Mouse (Mus musculus): ENCODE results near the gene Chka. TPM values are rescaled to one million over a fixed set of nuclear protein-coding genes. Genes with fewer than 3 reads are reported as not detected.

Gene Chka
- polyA plus RNA-seq, 1 experiment: 30.9 TPM

GRCm38 (mm10) chr19:3935896-3936850, 84.6 kb downstream of the Chka start:
- no peaks in the 10 kb centered on the region for H3K79me3 ChIP-seq (ENCODE audit: low read depth)
- H3K4me3 ChIP-seq (ENCODE audit: insufficient read depth, poor library complexity, severe bottlenecking): peak overlapping the region; percentile 0
- no peaks in the 10 kb centered on the region for H3K36me3 ChIP-seq (ENCODE audit: control insufficient read depth, insufficient read depth)
- TF ChIP-seq MAX (IDR thresholded peaks at IDR 0.05) (no peak), CEBPB (IDR thresholded peaks at IDR 0.05; ENCODE audit: low read depth) (no peak), USF1 (IDR thresholded peaks at IDR 0.05; ENCODE audit: low read depth) (no peak), FOSL1 (IDR thresholded peaks at IDR 0.05; ENCODE audit: insufficient read depth, low read length, poor library complexity, severe bottlenecking) (no peak), MYOD1 (IDR thresholded peaks at IDR 0.05; ENCODE audit: control insufficient read depth, insufficient read length, low read depth) (no peak), CTCF (IDR thresholded peaks at IDR 0.05; ENCODE audit: control insufficient read depth, insufficient read depth, insufficient read length) (no peak)
- H3ac ChIP-seq (ENCODE audit: control insufficient read depth, insufficient read length, low read depth): no peak overlapping the region
- H3K79me2 ChIP-seq (ENCODE audit: control insufficient read depth, insufficient read depth): no peaks in the 10 kb centered on the region
- no peaks in the 10 kb centered on the region for H3K27me3 ChIP-seq (ENCODE audit: control insufficient read depth, insufficient read depth, insufficient read length)

- H3ac ChIP-seq (ENCODE audit: control insufficient read depth, insufficient read length, low read depth): no peak overlapping the region
- no peak overlapping the region for H3K4me3 ChIP-seq (ENCODE audit: insufficient read depth, poor library complexity, severe bottlenecking)
- H3K79me2 ChIP-seq (ENCODE audit: control insufficient read depth, insufficient read depth): no peaks in the 10 kb centered on the region
- no peaks in the 10 kb centered on the region for H3K27me3 ChIP-seq (ENCODE audit: control insufficient read depth, insufficient read depth, insufficient read length)
- no peaks in the 10 kb centered on the region for H3K36me3 ChIP-seq (ENCODE audit: control insufficient read depth, insufficient read depth)
- TF ChIP-seq MAX (IDR thresholded peaks at IDR 0.05) (no peak), MYOD1 (IDR thresholded peaks at IDR 0.05; ENCODE audit: control insufficient read depth, insufficient read length, low read depth) (no peak), FOSL1 (IDR thresholded peaks at IDR 0.05; ENCODE audit: insufficient read depth, low read length, poor library complexity, severe bottlenecking) (no peak), USF1 (IDR thresholded peaks at IDR 0.05; ENCODE audit: low read depth) (no peak), CEBPB (IDR thresholded peaks at IDR 0.05; ENCODE audit: low read depth) (no peak), MYOG (IDR thresholded peaks at IDR 0.05; ENCODE audit: control insufficient read depth, extremely low read depth, insufficient read length) (no peak), CTCF (IDR thresholded peaks at IDR 0.05; ENCODE audit: control insufficient read depth, insufficient read depth, insufficient read length) (no peak)
- H3K79me3 ChIP-seq (ENCODE audit: low read depth): no peaks in the 10 kb centered on the region
Observed at GRCm38 (mm10) chr19:3942315-3942714, 90.7 kb downstream of the Chka start.

DNA sequence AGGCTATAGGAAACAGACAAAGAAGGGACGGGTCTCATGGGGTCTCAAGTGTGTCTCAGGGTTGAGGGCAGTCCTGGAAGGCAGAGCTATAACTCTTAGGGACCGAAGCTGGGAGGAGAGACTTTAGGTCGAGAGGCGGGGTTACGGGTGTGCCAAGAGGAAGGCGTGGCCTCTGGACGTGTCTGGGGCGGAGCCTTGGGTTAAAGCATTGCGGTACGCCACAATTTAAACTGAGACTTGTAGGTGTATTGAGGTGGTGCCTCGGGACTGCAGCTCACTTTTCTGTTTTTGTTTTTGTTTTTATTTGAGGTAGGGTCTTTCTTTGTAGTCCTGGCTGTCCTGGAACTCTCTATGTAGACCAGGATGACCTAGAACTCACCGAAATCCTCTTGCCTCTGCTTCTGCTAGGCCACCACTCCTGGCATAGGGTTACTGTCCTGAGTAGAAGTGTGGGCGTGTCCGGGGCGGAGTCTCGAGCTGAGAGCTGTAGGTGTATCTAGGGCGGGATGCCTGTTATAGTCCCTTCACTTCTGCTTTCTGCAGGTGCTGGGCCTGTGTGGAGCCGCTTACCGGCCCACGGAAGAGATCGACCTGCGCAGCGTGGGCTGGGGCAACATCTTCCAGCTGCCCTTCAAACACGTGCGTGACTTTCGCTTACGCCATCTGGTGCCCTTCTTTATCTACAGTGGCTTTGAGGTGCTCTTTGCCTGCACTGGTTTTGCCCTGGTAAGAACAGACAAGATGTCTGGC, 91.6 kb downstream of the Chka start:
- no peak overlapping the region for H3K4me3 ChIP-seq (ENCODE audit: insufficient read depth, poor library complexity, severe bottlenecking)
- H3K79me3 ChIP-seq (ENCODE audit: low read depth): no peaks in the 10 kb centered on the region
- H3K36me3 ChIP-seq (ENCODE audit: control insufficient read depth, insufficient read depth): no peaks in the 10 kb centered on the region
- TF ChIP-seq MYOG (IDR thresholded peaks at IDR 0.05; ENCODE audit: control insufficient read depth, extremely low read depth, insufficient read length): no peak
- no peak for TF ChIP-seq MAX (IDR thresholded peaks at IDR 0.05)
- no peak for TF ChIP-seq FOSL1 (IDR thresholded peaks at IDR 0.05; ENCODE audit: insufficient read depth, low read length, poor library complexity, severe bottlenecking)
- no peak for TF ChIP-seq CTCF (IDR thresholded peaks at IDR 0.05; ENCODE audit: control insufficient read depth, insufficient read depth, insufficient read length)
- TF ChIP-seq MYOD1 (IDR thresholded peaks at IDR 0.05; ENCODE audit: control insufficient read depth, insufficient read length, low read depth): no peak
- TF ChIP-seq USF1 (IDR thresholded peaks at IDR 0.05; ENCODE audit: low read depth): no peak
- TF ChIP-seq CEBPB (IDR thresholded peaks at IDR 0.05; ENCODE audit: low read depth): no peak
- no peak overlapping the region for H3ac ChIP-seq (ENCODE audit: control insufficient read depth, insufficient read length, low read depth)
- H3K79me2 ChIP-seq (ENCODE audit: control insufficient read depth, insufficient read depth): no peaks in the 10 kb centered on the region
- no peaks in the 10 kb centered on the region for H3K27me3 ChIP-seq (ENCODE audit: control insufficient read depth, insufficient read depth, insufficient read length)

Other genes with a start within 250 kb of the Chka start
- 33.8 TPM for gene Lrp5, start 165.2 kb upstream of the Chka start, polyA plus RNA-seq (2012; fragmentation: generic; extraction: Trizol)
- gene 1810055G02Rik, start 143.5 kb upstream of the Chka start, polyA plus RNA-seq (2012; fragmentation: generic; extraction: Trizol): 61.9 TPM
- gene Kmt5b, start 84.4 kb upstream of the Chka start, polyA plus RNA-seq (2012; fragmentation: generic; extraction: Trizol): 5.6 TPM
- 61.1 TPM for gene Tcirg1, start 55.4 kb downstream of the Chka start, polyA plus RNA-seq (2012; fragmentation: generic; extraction: Trizol)
- gene Ndufs8, start 61.0 kb downstream of the Chka start, polyA plus RNA-seq (2012; fragmentation: generic; extraction: Trizol): 309 TPM
- 6.9 TPM for gene Aldh3b1, start 78.0 kb downstream of the Chka start, polyA plus RNA-seq (2012; fragmentation: generic; extraction: Trizol)
- 0.29 TPM for gene Unc93b1, start 83.4 kb downstream of the Chka start, polyA plus RNA-seq (2012; fragmentation: generic; extraction: Trizol)
- not detected for gene Aldh3b3, start 106.9 kb downstream of the Chka start, polyA plus RNA-seq (2012; fragmentation: generic; extraction: Trizol)
- gene Aldh3b2, start 120.6 kb downstream of the Chka start, polyA plus RNA-seq (2012; fragmentation: generic; extraction: Trizol): not detected
- gene Acy3, start 134.8 kb downstream of the Chka start, polyA plus RNA-seq (2012; fragmentation: generic; extraction: Trizol): 3.5 TPM
- gene Tbx10, start 141.0 kb downstream of the Chka start, polyA plus RNA-seq (2012; fragmentation: generic; extraction: Trizol): 0.02 TPM
- 28.1 TPM for gene Nudt8, start 148.8 kb downstream of the Chka start, polyA plus RNA-seq (2012; fragmentation: generic; extraction: Trizol)
- 0.28 TPM for gene Gm49405, start 148.9 kb downstream of the Chka start, polyA plus RNA-seq (2012; fragmentation: generic; extraction: Trizol)
- gene Doc2g, start 151.5 kb downstream of the Chka start, polyA plus RNA-seq (2012; fragmentation: generic; extraction: Trizol): 0.98 TPM
- 254 TPM for gene Ndufv1, start 161.0 kb downstream of the Chka start, polyA plus RNA-seq (2012; fragmentation: generic; extraction: Trizol)
- gene Gstp1, start 186.2 kb downstream of the Chka start, polyA plus RNA-seq (2012; fragmentation: generic; extraction: Trizol): 863 TPM
- gene Gstp2, start 194.2 kb downstream of the Chka start, polyA plus RNA-seq (2012; fragmentation: generic; extraction: Trizol): 7.2 TPM
- gene Gstp3, start 207.8 kb downstream of the Chka start, polyA plus RNA-seq (2012; fragmentation: generic; extraction: Trizol): 0.09 TPM
- not detected for gene Cabp2, start 229.8 kb downstream of the Chka start, polyA plus RNA-seq (2012; fragmentation: generic; extraction: Trizol)
- gene Cdk2ap2, start 245.4 kb downstream of the Chka start, polyA plus RNA-seq (2012; fragmentation: generic; extraction: Trizol): 134 TPM
- gene Pitpnm1, start 248.2 kb downstream of the Chka start, polyA plus RNA-seq (2012; fragmentation: generic; extraction: Trizol): 43.1 TPM

Data from C2C12 (cell line).